Mouse (Mus musculus): ENCODE results near the gene Hnrnpd.

The Hnrnpd gene

GRCm38 (mm10) chr5:99978699-99979442 lies at the start of gene Hnrnpd, which contains the start of gene 4930524J08Rik:
Gene Hnrnpd, minus strand, starts transcription at chr5:99978938.
Gene 4930524J08Rik, plus strand, starts transcription at chr5:99979061.
- peak; percentile 96 to 97 for DNase-seq (ENCODE audit: low spot score in 2 of 2)

- DNase-seq (ENCODE audit: low spot score in 2 of 2): no peak
These were observed 46.1 kb upstream of the Hnrnpd start for GRCm38 (mm10) chr5:100024868-100025267.

GRCm38 (mm10) chr5:100024403-100024802 lies 45.7 kb upstream of the Hnrnpd start:
- no peak for DNase-seq (ENCODE audit: low spot score in 2 of 2)

GRCm38 (mm10) chr5:100020089-100020488 lies 41.4 kb upstream of the Hnrnpd start:
- no peak for DNase-seq (ENCODE audit: low spot score in 2 of 2)

- DNase-seq (ENCODE audit: low spot score in 2 of 2): no peak
These were observed 33.9 kb upstream of the Hnrnpd start for GRCm38 (mm10) chr5:100012599-100012998.

GRCm38 (mm10) chr5:100008485-100008884 lies 29.7 kb upstream of the Hnrnpd start:
- DNase-seq (ENCODE audit: low spot score in 2 of 2): no peak

GRCm38 (mm10) chr5:100007040-100007375 lies 28.3 kb upstream of the Hnrnpd start:
- no peak for DNase-seq (ENCODE audit: low spot score in 2 of 2)

GRCm38 (mm10) chr5:100006324-100007039 lies 27.7 kb upstream of the Hnrnpd start:
- DNase-seq (ENCODE audit: low spot score in 2 of 2): no peak

GRCm38 (mm10) chr5:100005896-100006295 lies 27.2 kb upstream of the Hnrnpd start:
- DNase-seq (ENCODE audit: low spot score in 2 of 2): no peak

- no peak for DNase-seq (ENCODE audit: low spot score in 2 of 2)
These were observed 26.7 kb upstream of the Hnrnpd start for GRCm38 (mm10) chr5:100005431-100005830.

GRCm38 (mm10) chr5:100003895-100004294 lies 25.2 kb upstream of the Hnrnpd start:
- no peak for DNase-seq (ENCODE audit: low spot score in 2 of 2)

- DNase-seq (ENCODE audit: low spot score in 2 of 2): no peak
These were observed 21.8 kb upstream of the Hnrnpd start for GRCm38 (mm10) chr5:100000500-100000899.

GRCm38 (mm10) chr5:100000048-100000447 lies 21.3 kb upstream of the Hnrnpd start:
- DNase-seq (ENCODE audit: low spot score in 2 of 2): no peak

- DNase-seq (ENCODE audit: low spot score in 2 of 2): no peak
These were observed 15.9 kb upstream of the Hnrnpd start for GRCm38 (mm10) chr5:99994680-99995079.

GRCm38 (mm10) chr5:99994166-99994565 lies 15.4 kb upstream of the Hnrnpd start:
- no peak for DNase-seq (ENCODE audit: low spot score in 2 of 2)

- no peak for DNase-seq (ENCODE audit: low spot score in 2 of 2)
These were observed 4.8 kb upstream of the Hnrnpd start for GRCm38 (mm10) chr5:99983452-99984061.

GRCm38 (mm10) chr5:99977516-99978301 lies 1.0 kb downstream of the Hnrnpd start:
- DNase-seq (ENCODE audit: low spot score in 2 of 2): peak; percentile 88

- DNase-seq (ENCODE audit: low spot score in 2 of 2): no peak
These were observed 2.3 kb downstream of the Hnrnpd start for GRCm38 (mm10) chr5:99976334-99976955.

GRCm38 (mm10) chr5:99975776-99976175 lies 3.0 kb downstream of the Hnrnpd start:
- DNase-seq (ENCODE audit: low spot score in 2 of 2): no peak

- DNase-seq (ENCODE audit: low spot score in 2 of 2): no peak
These were observed 3.7 kb downstream of the Hnrnpd start for GRCm38 (mm10) chr5:99975061-99975460.

- no peak for DNase-seq (ENCODE audit: low spot score in 2 of 2)
These were observed 4.8 kb downstream of the Hnrnpd start for GRCm38 (mm10) chr5:99973941-99974340.

Measured in right cerebral cortex, postnatal 10 days (tissue).